In genomic region chr10:6982751-6983151, GRCm38 (mm10) we compare ENCODE assay signal across 17 mouse cellular contexts.
DNase-seq lines count a peak whose midpoint lies in the region; ATAC-seq and TF ChIP-seq lines count a peak whose summit lies in the region.
"Had no signal": no experiment of that assay in that cellular context is flagged by ENCODE, and none has a peak within 500 bp of the region (broad histone marks: within the 10 kb centered on the region; RNA-seq: fewer than 3 reads in every experiment).

No protein-coding gene starts in this region.

- DNase-seq in A20 (ENCODE audit: low read depth, low spot score), result peak; percentile 52
- peak; percentile 56 to 70 for DNase-seq in spleen, postnatal 36 days (ENCODE audit: low spot score in 2 of 2)
- DNase-seq in forebrain, postnatal 0 days, result no peak
- DNase-seq in MN1 (ENCODE audit: low spot score), result no peak
- no peak for DNase-seq in layer of hippocampus, postnatal 36 days
- DNase-seq: cerebellum, adult 9-10 months; gastrocnemius, postnatal 25 days; heart, postnatal 4 days; kidney, adult 8-10 months; right cerebral cortex, postnatal 4 days had no signal

- 0 out of 2 replicates have a peak, but pooled peaks have one; percentile 39 for ATAC-seq in heart, embryonic 16.5 days (replicated peaks; ENCODE audit: extremely low read depth, insufficient read depth, low FRiP score)
- no peak for ATAC-seq in heart, embryonic 11.5 days (replicated peaks; ENCODE audit: insufficient number of reproducible peaks, low FRiP score, low TSS enrichment)
- ATAC-seq in hematopoietic stem cell, adult 5-6 weeks (replicated peaks in 1 of 2; ENCODE audit: insufficient read depth in 1 of 2, low FRiP score in 2 of 2, low TSS enrichment in 1 of 2, low read depth in 1 of 2, poor library complexity in 2 of 2, severe bottlenecking in 2 of 2), result peak; percentile 47 to 66
- no peak for ATAC-seq in forebrain, postnatal 0 days
- ATAC-seq: forebrain, embryonic 13.5 days had no signal

- H3K27me3 ChIP-seq in heart, embryonic 16.5 days (ENCODE audit: control insufficient read depth, insufficient read depth, low read length), result no peaks in the 10 kb centered on the region
- H3K27me3 ChIP-seq in heart, embryonic 11.5 days (ENCODE audit: control insufficient read depth, insufficient read depth, low read length), result no peaks in the 10 kb centered on the region
- no peaks in the 10 kb centered on the region for H3K27me3 ChIP-seq in forebrain, postnatal 0 days (ENCODE audit: insufficient read depth, low read length)
- H3K27me3 ChIP-seq: embryonic facial prominence, embryonic 12.5 days; forebrain, embryonic 13.5 days; neural tube, embryonic 13.5 days had no signal

- TF ChIP-seq CTCF in forebrain, postnatal 0 days (IDR thresholded peaks at IDR 0.05; ENCODE audit: low read depth), result no peak

- no peak overlapping the region for H3K4me3 ChIP-seq in heart, embryonic 16.5 days (ENCODE audit: low read length)
- no peak overlapping the region for H3K4me3 ChIP-seq in heart, embryonic 11.5 days (ENCODE audit: low read depth, low read length)
- H3K4me3 ChIP-seq in forebrain, postnatal 0 days (ENCODE audit: low read depth, low read length), result no peak overlapping the region
- H3K4me3 ChIP-seq: embryonic facial prominence, embryonic 12.5 days; forebrain, embryonic 13.5 days; midbrain, embryonic 10.5 days; neural tube, embryonic 13.5 days had no signal

- no peaks in the 10 kb centered on the region for H3K36me3 ChIP-seq in heart, embryonic 16.5 days (ENCODE audit: control insufficient read depth, insufficient read depth)
- no peaks in the 10 kb centered on the region for H3K36me3 ChIP-seq in heart, embryonic 11.5 days (ENCODE audit: control insufficient read depth, insufficient read depth, low read length)
- no peaks in the 10 kb centered on the region for H3K36me3 ChIP-seq in forebrain, postnatal 0 days (ENCODE audit: insufficient read depth)
- H3K36me3 ChIP-seq: embryonic facial prominence, embryonic 12.5 days; midbrain, embryonic 10.5 days; neural tube, embryonic 13.5 days had no signal

- H3K4me2 ChIP-seq in heart, embryonic 16.5 days (ENCODE audit: low read depth, low read length), result peak overlapping the region; percentile 15; the same call in 1 of the 2 replicates
- no peak overlapping the region for H3K4me2 ChIP-seq in heart, embryonic 11.5 days
- no peak overlapping the region for H3K4me2 ChIP-seq in forebrain, postnatal 0 days (ENCODE audit: low read depth)
- H3K4me2 ChIP-seq: embryonic facial prominence, embryonic 12.5 days; forebrain, embryonic 13.5 days; neural tube, embryonic 13.5 days had no signal

- 64% methylated on average over 2 of the region's 2 CpGs for WGBS in heart, embryonic 16.5 days
- 62% methylated on average over 2 of the region's 2 CpGs for WGBS in heart, embryonic 11.5 days (ENCODE audit: insufficient replicate concordance)
- 83% methylated on average over 2 of the region's 2 CpGs for WGBS in forebrain, postnatal 0 days

- H3K4me1 ChIP-seq in heart, embryonic 16.5 days (ENCODE audit: control insufficient read depth, insufficient read depth, low read length), result peaks cover 2% of the 10 kb centered on the region; the same call in 1 of the 2 replicates
- no peaks in the 10 kb centered on the region for H3K4me1 ChIP-seq in heart, embryonic 11.5 days (ENCODE audit: control insufficient read depth, insufficient read depth, low read length)
- 0 out of 2 replicates have a peak, but pooled peaks cover 5% of the 10 kb centered on the region for H3K4me1 ChIP-seq in forebrain, postnatal 0 days (ENCODE audit: insufficient read depth)
- H3K4me1 ChIP-seq: embryonic facial prominence, embryonic 12.5 days; forebrain, embryonic 13.5 days; neural tube, embryonic 13.5 days had no signal

- no peaks in the 10 kb centered on the region for H3K9me3 ChIP-seq in heart, embryonic 16.5 days (replicated peaks; ENCODE audit: control insufficient read depth, low read length)
- H3K9me3 ChIP-seq in heart, embryonic 11.5 days (replicated peaks; ENCODE audit: control insufficient read depth, low read length), result no peaks in the 10 kb centered on the region
- H3K9me3 ChIP-seq in forebrain, postnatal 0 days (ENCODE audit: low read length), result no peaks in the 10 kb centered on the region
- H3K9me3 ChIP-seq: embryonic facial prominence, embryonic 12.5 days; forebrain, embryonic 13.5 days; midbrain, embryonic 10.5 days; neural tube, embryonic 13.5 days had no signal

- H3K27ac ChIP-seq in heart, embryonic 16.5 days (ENCODE audit: low read length), result peak overlapping the region; percentile 74
- H3K27ac ChIP-seq in heart, embryonic 11.5 days (ENCODE audit: low read depth, low read length), result no peak overlapping the region
- no peak overlapping the region for H3K27ac ChIP-seq in forebrain, postnatal 0 days (ENCODE audit: low read depth, low read length)
- H3K27ac ChIP-seq: embryonic facial prominence, embryonic 12.5 days; forebrain, embryonic 13.5 days; midbrain, embryonic 10.5 days; neural tube, embryonic 13.5 days had no signal

- H3K9ac ChIP-seq in heart, embryonic 16.5 days (ENCODE audit: low read length), result no peak overlapping the region
- H3K9ac ChIP-seq in heart, embryonic 11.5 days (ENCODE audit: low read depth, low read length), result no peak overlapping the region
- no peak overlapping the region for H3K9ac ChIP-seq in forebrain, postnatal 0 days
- H3K9ac ChIP-seq: embryonic facial prominence, embryonic 12.5 days; forebrain, embryonic 13.5 days; neural tube, embryonic 13.5 days had no signal

Comparison
In these comparisons a context has a peak if more than half of its experiments do, and no peak if none do; other contexts are left out.
1. ATAC-seq: peak in heart, embryonic 16.5 days (single experiment) and hematopoietic stem cell, adult 5-6 weeks (2 of 2); none in heart, embryonic 11.5 days (single experiment) and forebrain, postnatal 0 days (single experiment).
2. DNase-seq: peak in A20 (single experiment) and spleen, postnatal 36 days (2 of 2); none in forebrain, postnatal 0 days (single experiment), MN1 (single experiment) and layer of hippocampus, postnatal 36 days (0 of 2).